Mouse (Mus musculus) liver, embryonic 15.5 days (tissue): Measurements from ENCODE around the gene Elovl5. TPM values are rescaled to one million over a fixed set of nuclear protein-coding genes. Genes with fewer than 3 reads are reported as not detected.

ENCODE experiments used
- ATAC-seq: fragments of 200-750 bp; cut with Nextera tagmentation; 2 replicates; pipeline ENCODE4 v1.8.0; 2017; ENCODE audit warnings: moderate number of reproducible peaks, mild to moderate bottlenecking, moderate library complexity; ENCODE audit not compliant: insufficient read depth
- H3K27ac ChIP-seq: fragments of 300-500 bp; sonication (generic); replicated peaks from 2 replicates; pipeline ENCODE4 v1.5.1; 2015; ENCODE audit warnings: mild to moderate bottlenecking, inconsistent platforms
- H3K27me3 ChIP-seq: fragments of 300-500 bp; sonication (generic); 2 replicates; pipeline ENCODE4 v1.6.1; 2015; ENCODE audit warnings: mild to moderate bottlenecking, inconsistent platforms
- H3K36me3 ChIP-seq: fragments of 300-500 bp; sonication (generic); replicated peaks from 2 replicates; pipeline ENCODE4 v1.6.1; 2015; ENCODE audit warnings: moderate library complexity, mild to moderate bottlenecking, inconsistent platforms
- H3K4me1 ChIP-seq: fragments of 300-500 bp; sonication (generic); replicated peaks from 2 replicates; pipeline ENCODE4 v1.6.1; 2015; ENCODE audit warnings: inconsistent platforms
- H3K4me2 ChIP-seq: fragments of 300-500 bp; sonication (generic); 2 replicates; pipeline ENCODE4 v1.6.1; 2015; ENCODE audit warnings: moderate library complexity, mild to moderate bottlenecking, inconsistent platforms
- H3K4me3 ChIP-seq: fragments of 300-500 bp; sonication (generic); replicated peaks from 2 replicates; pipeline ENCODE4 v1.5.1; 2015; ENCODE audit warnings: mild to moderate bottlenecking, inconsistent platforms
- H3K9ac ChIP-seq: fragments of 300-500 bp; sonication (generic); 2 replicates; pipeline ENCODE4 v1.6.1; 2015; ENCODE audit warnings: moderate library complexity, mild to moderate bottlenecking, inconsistent platforms
- H3K9me3 ChIP-seq: fragments of 300-500 bp; sonication (generic); replicated peaks from 2 replicates; pipeline ENCODE4 v1.6.1; 2016; ENCODE audit warnings: inconsistent platforms
- WGBS: fragments of 180-500 bp; shearing (Covaris S2); methylation state at CpG from one replicate; pipeline ENCODE4 v1.1.7; 2015; ENCODE audit warnings: mixed read lengths; ENCODE audit not compliant: insufficient replicate concordance; 5-methylcytosine and 5-hydroxymethylcytosine counted together
- polyA plus RNA-seq: library from polyadenylated mRNA; unstranded; fragments of >200 nt; fragmentation: Nextera tagmentation; extraction: Ambion mirVana; gene quantifications from 2 replicates; pipeline ENCODE4 v1.2.1, GENCODE M21; 2015

Gene Elovl5
- polyA plus RNA-seq, 1 experiment from 2014 or later: 17.9 TPM

GRCm38 (mm10) chr9:78000586-78001500 lies 83.7 kb downstream of the Elovl5 start:
- Histone ChIP-seq H3K9me3 (no peaks in the 10 kb centered on the region), H3K4me1 (peaks cover 5% of the 10 kb centered on the region; the same call in 1 of the 2 replicates), H3K4me3 (no peak overlapping the region), H3K27me3 (peaks cover 17% of the 10 kb centered on the region), H3K9ac (no peak overlapping the region), H3K36me3 (no peaks in the 10 kb centered on the region), H3K4me2 (no peak overlapping the region), H3K27ac (no peak overlapping the region)
- 66% methylated on average over 7 of the region's 7 CpGs for WGBS
- ATAC-seq: no peak

GRCm38 (mm10) chr9:78003278-78003677 lies 86.1 kb downstream of the Elovl5 start:
- H3K9me3 ChIP-seq: no peaks in the 10 kb centered on the region
- 76% methylated on average over 2 of the region's 2 CpGs for WGBS
- no peak for ATAC-seq
- H3K27ac ChIP-seq: no peak overlapping the region
- no peak overlapping the region for H3K9ac ChIP-seq
- no peak overlapping the region for H3K4me3 ChIP-seq
- H3K27me3 ChIP-seq: peaks cover 26% of the 10 kb centered on the region
- H3K4me2 ChIP-seq: no peak overlapping the region
- no peaks in the 10 kb centered on the region for H3K36me3 ChIP-seq
- H3K4me1 ChIP-seq: peaks cover 16% of the 10 kb centered on the region

GRCm38 (mm10) chr9:78005481-78005880 lies 88.3 kb downstream of the Elovl5 start:
- H3K4me3 ChIP-seq: no peak overlapping the region
- no peak overlapping the region for H3K9ac ChIP-seq
- no peak overlapping the region for H3K4me2 ChIP-seq
- peaks cover 43% of the 10 kb centered on the region for H3K27me3 ChIP-seq
- H3K4me1 ChIP-seq: peaks cover 13% of the 10 kb centered on the region
- ATAC-seq: peak; percentile 32; the same call in 1 of the 2 replicates
- WGBS: 24% methylated on average over 3 of the region's 3 CpGs
- no peak overlapping the region for H3K27ac ChIP-seq
- H3K9me3 ChIP-seq: no peaks in the 10 kb centered on the region
- H3K36me3 ChIP-seq: no peaks in the 10 kb centered on the region

GRCm38 (mm10) chr9:78006209-78007001 lies 89.2 kb downstream of the Elovl5 start:
- peaks cover 43% of the 10 kb centered on the region for H3K27me3 ChIP-seq
- peak; percentile 72 for ATAC-seq
- H3K4me3 ChIP-seq: no peak overlapping the region
- WGBS: 41% methylated on average over 19 of the region's 19 CpGs
- no peak overlapping the region for H3K9ac ChIP-seq
- no peak overlapping the region for H3K4me2 ChIP-seq
- H3K27ac ChIP-seq: no peak overlapping the region
- H3K36me3 ChIP-seq: no peaks in the 10 kb centered on the region
- peaks cover 13% of the 10 kb centered on the region for H3K4me1 ChIP-seq
- no peaks in the 10 kb centered on the region for H3K9me3 ChIP-seq

- Histone ChIP-seq H3K9me3 (no peaks in the 10 kb centered on the region), H3K27me3 (peaks cover 46% of the 10 kb centered on the region), H3K27ac (no peak overlapping the region), H3K4me1 (peaks cover 13% of the 10 kb centered on the region), H3K4me3 (no peak overlapping the region), H3K36me3 (no peaks in the 10 kb centered on the region), H3K4me2 (no peak overlapping the region), H3K9ac (no peak overlapping the region)
- WGBS: 69% methylated on average over 7 of the region's 7 CpGs
- no peak for ATAC-seq
Observed at GRCm38 (mm10) chr9:78009382-78009781, 92.2 kb downstream of the Elovl5 start.

GRCm38 (mm10) chr9:78010187-78010586 lies 93.0 kb downstream of the Elovl5 start:
- no peak overlapping the region for H3K9ac ChIP-seq
- 19% methylated on average over 5 of the region's 5 CpGs for WGBS
- peaks cover 10% of the 10 kb centered on the region for H3K4me1 ChIP-seq
- H3K4me3 ChIP-seq: no peak overlapping the region
- peaks cover 38% of the 10 kb centered on the region for H3K27me3 ChIP-seq
- no peaks in the 10 kb centered on the region for H3K36me3 ChIP-seq
- no peak for ATAC-seq
- no peak overlapping the region for H3K27ac ChIP-seq
- no peaks in the 10 kb centered on the region for H3K9me3 ChIP-seq
- H3K4me2 ChIP-seq: no peak overlapping the region

GRCm38 (mm10) chr9:78010707-78011106 lies 93.5 kb downstream of the Elovl5 start:
- H3K27ac ChIP-seq: no peak overlapping the region
- no peak overlapping the region for H3K4me2 ChIP-seq
- no peak overlapping the region for H3K4me3 ChIP-seq
- peaks cover 35% of the 10 kb centered on the region for H3K27me3 ChIP-seq
- H3K9me3 ChIP-seq: no peaks in the 10 kb centered on the region
- WGBS: 40% methylated on average over 10 of the region's 10 CpGs
- ATAC-seq: no peak
- no peak overlapping the region for H3K9ac ChIP-seq
- peaks cover 10% of the 10 kb centered on the region for H3K4me1 ChIP-seq
- H3K36me3 ChIP-seq: no peaks in the 10 kb centered on the region

GRCm38 (mm10) chr9:78012066-78012465 lies 94.9 kb downstream of the Elovl5 start:
- Histone ChIP-seq H3K9me3 (no peaks in the 10 kb centered on the region), H3K36me3 (no peaks in the 10 kb centered on the region), H3K27ac (no peak overlapping the region), H3K9ac (no peak overlapping the region), H3K4me2 (no peak overlapping the region), H3K4me3 (no peak overlapping the region), H3K27me3 (peaks cover 42% of the 10 kb centered on the region), H3K4me1 (no peaks in the 10 kb centered on the region)
- 62% methylated on average over 4 of the region's 4 CpGs for WGBS
- no peak for ATAC-seq

GRCm38 (mm10) chr9:78012681-78013080 lies 95.5 kb downstream of the Elovl5 start:
- no peaks in the 10 kb centered on the region for H3K4me1 ChIP-seq
- no peak for ATAC-seq
- H3K9ac ChIP-seq: no peak overlapping the region
- H3K27ac ChIP-seq: no peak overlapping the region
- H3K27me3 ChIP-seq: peaks cover 40% of the 10 kb centered on the region
- no peak overlapping the region for H3K4me3 ChIP-seq
- H3K36me3 ChIP-seq: no peaks in the 10 kb centered on the region
- no peaks in the 10 kb centered on the region for H3K9me3 ChIP-seq
- 61% methylated on average over 5 of the region's 5 CpGs for WGBS
- no peak overlapping the region for H3K4me2 ChIP-seq

GRCm38 (mm10) chr9:78013813-78014212 lies 96.6 kb downstream of the Elovl5 start:
- H3K27me3 ChIP-seq: peaks cover 30% of the 10 kb centered on the region
- no peaks in the 10 kb centered on the region for H3K36me3 ChIP-seq
- 11% methylated on average over 1 of the region's 1 CpGs for whole genome bisulfite sequencing
- no peak for ATAC-seq
- H3K9me3 ChIP-seq: no peaks in the 10 kb centered on the region
- H3K4me2 ChIP-seq: no peak overlapping the region
- no peaks in the 10 kb centered on the region for H3K4me1 ChIP-seq
- H3K4me3 ChIP-seq: no peak overlapping the region
- no peak overlapping the region for H3K27ac ChIP-seq
- no peak overlapping the region for H3K9ac ChIP-seq

- Histone ChIP-seq H3K27me3 (peaks cover 19% of the 10 kb centered on the region), H3K4me2 (no peak overlapping the region), H3K9ac (no peak overlapping the region), H3K27ac (no peak overlapping the region), H3K4me3 (no peak overlapping the region), H3K4me1 (no peaks in the 10 kb centered on the region), H3K36me3 (no peaks in the 10 kb centered on the region), H3K9me3 (no peaks in the 10 kb centered on the region)
- no peak for ATAC-seq
- 54% methylated on average over 7 of the region's 7 CpGs for WGBS
Observed at GRCm38 (mm10) chr9:78015816-78016215, 98.7 kb downstream of the Elovl5 start.
